Mouse (Mus musculus) testis, adult 2 months (tissue): ENCODE results near the gene Fibp.

ENCODE experiments used
- CTCF ChIP-seq: fragments of 200-500 bp; IDR thresholded peaks from 2 replicates; pipeline ENCODE4 v1.5.1; 2012; ENCODE audit warnings: low read depth, mild to moderate bottlenecking, inconsistent platforms, low read length, moderate library complexity; ENCODE audit not compliant: control insufficient read depth, insufficient read depth, insufficient replicate concordance
- POLR2A ChIP-seq: fragments of 200-500 bp; IDR thresholded peaks from 2 replicates; pipeline ENCODE4 v1.6.1; 2012; ENCODE audit warnings: low read depth, mild to moderate bottlenecking, inconsistent platforms, low read length, moderate library complexity; ENCODE audit not compliant: control insufficient read depth

DNA sequence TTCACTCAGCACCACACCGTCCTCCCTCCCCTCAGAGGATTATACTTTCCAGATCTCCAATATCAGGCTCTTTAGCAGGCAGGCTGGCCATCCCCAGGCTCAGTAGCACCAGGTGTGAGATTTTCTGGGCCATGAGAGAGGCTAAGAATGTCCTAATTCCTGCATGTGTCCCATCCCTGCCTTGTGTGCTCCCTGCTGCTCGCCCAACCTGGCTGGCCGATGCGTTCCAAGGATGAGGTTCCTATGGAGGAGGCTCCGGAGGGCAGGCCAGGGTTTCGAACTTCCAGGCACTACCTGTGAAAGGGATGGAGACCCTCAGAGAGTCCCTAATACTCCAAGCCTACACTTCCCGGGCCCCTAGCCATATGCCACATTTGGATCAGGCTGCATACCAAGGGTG, 25.4 kb downstream of the Fibp start:
- no peak for TF ChIP-seq POLR2A
- no peak for TF ChIP-seq CTCF
